Mouse (Mus musculus) embryonic fibroblast, embryonic 13.5 days (primary cell): ENCODE measurements around the gene Faxc.

Experiments used
- CTCF ChIP-seq: IDR thresholded peaks from 2 replicates; pipeline ENCODE4 v1.5.1; 2011; ENCODE audit warnings: mild to moderate bottlenecking, control low read depth, low read length, moderate library complexity, borderline replicate concordance; ENCODE audit not compliant: insufficient read depth
- POLR2A ChIP-seq: IDR thresholded peaks from 2 replicates; pipeline ENCODE4 v1.6.1; 2011; ENCODE audit warnings: low read depth, mild to moderate bottlenecking, control low read depth, low read length, moderate library complexity

DNA sequence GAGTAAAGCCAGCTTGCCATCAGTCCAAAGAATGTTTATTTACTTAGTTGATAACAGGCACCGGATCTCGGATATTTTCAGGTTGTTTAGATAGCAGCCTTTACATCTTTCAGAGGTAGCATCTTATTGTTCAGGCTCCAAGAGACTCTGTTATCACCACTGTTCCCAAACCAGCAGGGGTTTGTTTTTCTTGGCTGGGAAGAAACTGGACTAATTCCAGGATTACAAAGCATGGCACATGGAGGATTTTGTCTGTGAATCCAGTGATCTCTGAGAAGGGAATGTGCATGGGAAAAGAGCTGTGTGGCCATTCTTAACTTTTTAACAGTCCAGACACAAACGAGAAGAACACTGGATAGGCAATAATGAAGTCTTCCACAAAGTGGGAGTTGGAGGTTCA lies 43.0 kb downstream of the Faxc start:
- TF ChIP-seq POLR2A (no peak), CTCF (no peak)
